Mouse (Mus musculus): ENCODE measurements around the gene BC049762.

BC049762 gene

GRCm38 (mm10) chr11:51262342-51263285, at the start of gene BC049762:
BC049762 (minus strand) TSS chr11:51263046.
- peak; percentile 99 for DNase-seq

- DNase-seq: no peak
Measured at GRCm38 (mm10) chr11:51311846-51312245, 49.0 kb upstream of the BC049762 start.

GRCm38 (mm10) chr11:51308306-51308705, 45.5 kb upstream of the BC049762 start:
- peak; percentile 63 for DNase-seq

GRCm38 (mm10) chr11:51303981-51304553, 41.2 kb upstream of the BC049762 start:
- no peak for DNase-seq

GRCm38 (mm10) chr11:51302396-51302795, 39.5 kb upstream of the BC049762 start:
- no peak for DNase-seq

- no peak for DNase-seq
Measured at GRCm38 (mm10) chr11:51298691-51299090, 35.8 kb upstream of the BC049762 start.

GRCm38 (mm10) chr11:51295742-51296141, 32.9 kb upstream of the BC049762 start:
- DNase-seq: no peak

- no peak for DNase-seq
Measured at GRCm38 (mm10) chr11:51293956-51294530, 31.2 kb upstream of the BC049762 start.

GRCm38 (mm10) chr11:51290066-51290955, 27.5 kb upstream of the BC049762 start:
- peak; percentile 65 for DNase-seq

GRCm38 (mm10) chr11:51289564-51290041, 26.8 kb upstream of the BC049762 start, which contains the start of gene Col23a1:
Col23a1 (plus strand) TSS chr11:51289920.
- peak; percentile 85 for DNase-seq

- DNase-seq: no peak
Measured at GRCm38 (mm10) chr11:51274418-51274817, 11.6 kb upstream of the BC049762 start.

- peak; percentile 38 for DNase-seq
Measured at GRCm38 (mm10) chr11:51265326-51265725, 2.5 kb upstream of the BC049762 start.

- peak; percentile 33 for DNase-seq
Measured at GRCm38 (mm10) chr11:51264352-51264751, 1.5 kb upstream of the BC049762 start.

GRCm38 (mm10) chr11:51263286-51263831, 513 bp upstream of the BC049762 start:
- DNase-seq: peak; percentile 90

GRCm38 (mm10) chr11:51261680-51262219, 1.1 kb downstream of the BC049762 start, which contains the start of gene Clk4:
Clk4 (plus strand) TSS chr11:51261730.
- DNase-seq: no peak

- no peak for DNase-seq
Measured at GRCm38 (mm10) chr11:51257006-51257405, 5.8 kb downstream of the BC049762 start.

GRCm38 (mm10) chr11:51242897-51243296, 19.9 kb downstream of the BC049762 start:
- DNase-seq: no peak

GRCm38 (mm10) chr11:51234626-51235025, 28.2 kb downstream of the BC049762 start:
- DNase-seq: no peak

GRCm38 (mm10) chr11:51227104-51227503, 35.7 kb downstream of the BC049762 start:
- DNase-seq: no peak

- no peak for DNase-seq
Measured at GRCm38 (mm10) chr11:51220308-51220707, 42.5 kb downstream of the BC049762 start, which contains the start of gene Gm12569. Gm12569 (plus strand) TSS chr11:51220473.

GRCm38 (mm10) chr11:51219396-51219980, 43.4 kb downstream of the BC049762 start:
- no peak for DNase-seq
